Mouse (Mus musculus) MEL (cell line): Measurements from ENCODE around the gene Higd1a. TPM values are rescaled to one million over a fixed set of nuclear protein-coding genes. Genes with fewer than 3 reads are reported as not detected.

ENCODE experiments used
- DNase-seq: peaks from one replicate; pipeline ENCODE4 v3.0.0; 2011; ENCODE audit warnings: low read depth, low spot score
- H3K27ac ChIP-seq: 2 replicates; pipeline ENCODE4 v1.5.1; 2012; ENCODE audit warnings: low read depth, mild to moderate bottlenecking, control low read depth, low read length, moderate library complexity; ENCODE audit not compliant: control insufficient read depth
- H3K27me3 ChIP-seq, 2 experiments: fragments of 150-350 bp in 1 of 2; sonication (generic) in 1 of 2; 2 replicates each; pipeline ENCODE4 v1.6.1; 2012; ENCODE audit warnings: low read length in 2 of 2, mild to moderate bottlenecking in 2 of 2, improper control_type of control experiment in 1 of 2, moderate library complexity in 1 of 2; ENCODE audit not compliant: insufficient read depth in 2 of 2, control insufficient read depth in 1 of 2
- H3K36me3 ChIP-seq, 2 experiments: 2 replicates each; pipeline ENCODE4 v1.6.1; 2012 to 2014; ENCODE audit warnings: low read length in 2 of 2, improper control_type of control experiment in 1 of 2, inconsistent platforms in 1 of 2, mild to moderate bottlenecking in 1 of 2; ENCODE audit not compliant: insufficient read depth in 2 of 2, control insufficient read depth in 1 of 2
- H3K4me1 ChIP-seq, 2 experiments: fragments of 150-350 bp in 1 of 2; sonication (generic) in 1 of 2; 2 replicates each; pipeline ENCODE4 v1.6.1; 2012; ENCODE audit warnings: low read length in 2 of 2, improper control_type of control experiment in 1 of 2, mild to moderate bottlenecking in 1 of 2; ENCODE audit not compliant: insufficient read depth in 2 of 2, control insufficient read depth in 1 of 2
- H3K4me3 ChIP-seq, 2 experiments: fragments of 150-350 bp in 1 of 2; sonication (generic) in 1 of 2; 2 replicates each; pipeline ENCODE4 v1.5.1; 2012; ENCODE audit warnings: low read depth in 2 of 2, low read length in 2 of 2, mild to moderate bottlenecking in 2 of 2, moderate library complexity in 2 of 2, control low read depth in 1 of 2, improper control_type of control experiment in 1 of 2; ENCODE audit not compliant: control insufficient read depth in 1 of 2, insufficient read depth in 1 of 2
- H3K79me2 ChIP-seq: 2 replicates; pipeline ENCODE4 v1.6.1; 2012; ENCODE audit warnings: mild to moderate bottlenecking, low read length, moderate library complexity; ENCODE audit not compliant: control insufficient read depth, poor library complexity, insufficient read depth
- H3K9ac ChIP-seq: 2 replicates; pipeline ENCODE4 v1.6.1; 2012; ENCODE audit warnings: low read depth, mild to moderate bottlenecking, control low read depth, low read length, moderate library complexity; ENCODE audit not compliant: control insufficient read depth, poor library complexity, severe bottlenecking
- H3K9me3 ChIP-seq: fragments of 150-350 bp; sonication (generic); replicated peaks from 2 replicates; pipeline ENCODE4 v1.6.1; 2012; ENCODE audit warnings: mild to moderate bottlenecking, low read length, improper control_type of control experiment, moderate library complexity; ENCODE audit not compliant: insufficient read depth
- CHD1 ChIP-seq: IDR thresholded peaks from 2 replicates; pipeline ENCODE4 v1.6.1; 2012; ENCODE audit warnings: low read depth, mild to moderate bottlenecking, inconsistent platforms, low read length, improper control_type of control experiment
- CTCF ChIP-seq, 3 experiments: IDR thresholded peaks in 2 of 3; conservative IDR thresholded peaks in 1 of 3; 2 replicates each; pipeline ENCODE4 v1.5.1; 2011 to 2012; ENCODE audit warnings: low read length in 3 of 3, low read depth in 2 of 3, mild to moderate bottlenecking in 2 of 3, improper control_type of control experiment in 1 of 3, inconsistent platforms in 1 of 3, mixed read lengths in 1 of 3, moderate library complexity in 1 of 3; ENCODE audit not compliant: control insufficient read depth in 1 of 3, insufficient read depth in 1 of 3, poor library complexity in 1 of 3, severe bottlenecking in 1 of 3
- ELF1 ChIP-seq: IDR thresholded peaks from 2 replicates; pipeline ENCODE4 v1.6.1; 2014; ENCODE audit warnings: low read depth, mild to moderate bottlenecking, inconsistent platforms, low read length, improper control_type of control experiment, moderate library complexity
- EP300 ChIP-seq, 2 experiments: IDR thresholded peaks; 2 replicates each; pipeline ENCODE4 v1.6.1; 2011; ENCODE audit warnings: improper control_type of control experiment in 2 of 2, low read length in 2 of 2, low read depth in 1 of 2, mild to moderate bottlenecking in 1 of 2
- ETS1 ChIP-seq: IDR thresholded peaks from 2 replicates; pipeline ENCODE4 v1.6.1; 2012; ENCODE audit warnings: low read depth, mild to moderate bottlenecking, inconsistent platforms, low read length, improper control_type of control experiment, moderate library complexity
- HCFC1 ChIP-seq: IDR thresholded peaks from 2 replicates; pipeline ENCODE4 v1.6.1; 2012; ENCODE audit warnings: low read depth, mild to moderate bottlenecking, inconsistent platforms, low read length, improper control_type of control experiment, moderate library complexity
- MAX ChIP-seq: IDR thresholded peaks from 2 replicates; pipeline ENCODE4 v1.6.1; 2011; ENCODE audit warnings: low read length, improper control_type of control experiment
- MEF2A ChIP-seq: IDR thresholded peaks from 2 replicates; pipeline ENCODE4 v1.6.1; 2014; ENCODE audit warnings: low read depth, mild to moderate bottlenecking, inconsistent platforms, low read length, improper control_type of control experiment; ENCODE audit not compliant: poor library complexity, insufficient replicate concordance, severe bottlenecking; ENCODE audit errors: extremely low read depth
- MXI1 ChIP-seq: IDR thresholded peaks from 2 replicates; pipeline ENCODE4 v1.6.1; 2011; ENCODE audit warnings: mild to moderate bottlenecking, low read depth, low read length, improper control_type of control experiment
- MYB ChIP-seq: IDR thresholded peaks from 2 replicates; pipeline ENCODE4 v1.6.1; 2011; ENCODE audit warnings: mild to moderate bottlenecking, low read depth, low read length, improper control_type of control experiment
- NELFE ChIP-seq: IDR thresholded peaks from 2 replicates; pipeline ENCODE4 v1.6.1; 2011; ENCODE audit warnings: low read depth, low read length, improper control_type of control experiment
- NRF1 ChIP-seq: IDR thresholded peaks from 2 replicates; pipeline ENCODE4 v1.6.1; 2014; ENCODE audit warnings: low read depth, mild to moderate bottlenecking, inconsistent platforms, low read length, improper control_type of control experiment, moderate library complexity; ENCODE audit not compliant: poor library complexity, insufficient read depth, severe bottlenecking
- POLR2A ChIP-seq, 2 experiments: IDR thresholded peaks; 2 replicates each; pipeline ENCODE4 v1.6.1; 2011 to 2012; ENCODE audit warnings: low read length in 2 of 2, mild to moderate bottlenecking in 2 of 2, control low read depth in 1 of 2, improper control_type of control experiment in 1 of 2, low read depth in 1 of 2, moderate library complexity in 1 of 2; ENCODE audit not compliant: control insufficient read depth in 1 of 2, insufficient read depth in 1 of 2, poor library complexity in 1 of 2
- POLR2AphosphoS5 ChIP-seq: IDR thresholded peaks from 2 replicates; pipeline ENCODE4 v1.6.1; 2012; ENCODE audit warnings: low read depth, borderline replicate concordance, mild to moderate bottlenecking, inconsistent platforms, low read length, moderate library complexity, mixed read lengths
- RAD21 ChIP-seq: IDR thresholded peaks from 2 replicates; pipeline ENCODE4 v1.6.1; 2011; ENCODE audit warnings: mild to moderate bottlenecking, low read depth, low read length, improper control_type of control experiment
- RCOR1 ChIP-seq: IDR thresholded peaks from 2 replicates; pipeline ENCODE4 v1.6.1; 2012; ENCODE audit warnings: low read depth, mild to moderate bottlenecking, inconsistent platforms, low read length, improper control_type of control experiment
- SIN3A ChIP-seq: IDR thresholded peaks from 2 replicates; pipeline ENCODE4 v1.6.1; 2012; ENCODE audit warnings: low read length, improper control_type of control experiment, inconsistent platforms
- TAL1 ChIP-seq: IDR thresholded peaks from 2 replicates; pipeline ENCODE4 v1.6.1; 2012; ENCODE audit warnings: mild to moderate bottlenecking, inconsistent platforms, low read length, moderate library complexity, mixed read lengths
- TBP ChIP-seq: IDR thresholded peaks from 2 replicates; pipeline ENCODE4 v1.8.0; 2011; ENCODE audit warnings: low read depth, low read length, improper control_type of control experiment
- UBTF ChIP-seq: IDR thresholded peaks from 2 replicates; pipeline ENCODE4 v1.6.1; 2012; ENCODE audit warnings: low read depth, mild to moderate bottlenecking, inconsistent platforms, low read length, improper control_type of control experiment, moderate library complexity, borderline replicate concordance; ENCODE audit not compliant: insufficient read depth
- USF2 ChIP-seq, 2 experiments: IDR thresholded peaks; 2 replicates each; pipeline ENCODE4 v1.6.1; 2011 to 2012; ENCODE audit warnings: improper control_type of control experiment in 2 of 2, low read length in 2 of 2, borderline replicate concordance in 1 of 2, inconsistent platforms in 1 of 2, low read depth in 1 of 2, mild to moderate bottlenecking in 1 of 2; ENCODE audit not compliant: insufficient read depth in 1 of 2
- ZC3H11A ChIP-seq: IDR thresholded peaks from 2 replicates; pipeline ENCODE4 v1.6.1; 2012; ENCODE audit warnings: low read depth, mild to moderate bottlenecking, inconsistent platforms, low read length, improper control_type of control experiment
- ZKSCAN1 ChIP-seq: IDR thresholded peaks from 2 replicates; pipeline ENCODE4 v1.6.1; 2012; ENCODE audit warnings: low read depth, mild to moderate bottlenecking, inconsistent platforms, low read length, improper control_type of control experiment, moderate library complexity
- ZMIZ1 ChIP-seq: IDR thresholded peaks from 2 replicates; pipeline ENCODE4 v1.6.1; 2012; ENCODE audit warnings: low read depth, mild to moderate bottlenecking, inconsistent platforms, low read length, improper control_type of control experiment, moderate library complexity
- polyA plus RNA-seq, 2 experiments: library from polyadenylated mRNA; stranded (reverse) in 1 of 2; unstranded in 1 of 2; fragments of >175 nt in 1 of 2; fragments of >200 nt in 1 of 2; gene quantifications; 2 replicates each; pipeline versions ENCODE4 v1.2.1 to v1.2.4; 2012; ENCODE audit warnings: low replicate concordance in 2 of 2, low read depth in 1 of 2; ENCODE audit not compliant: insufficient read length in 2 of 2, insufficient read depth in 1 of 2, missing spikeins in 1 of 2
- total RNA-seq: library from RNA; depleted of rRNA; stranded (reverse); fragments of 300-350 nt; gene quantifications from 2 replicates; pipeline ENCODE4 v1.2.3, GENCODE M21; 2012

The Higd1a gene
- total and polyA plus RNA-seq, 3 experiments, result 142 to 177 TPM; not detected in 1

DNA sequence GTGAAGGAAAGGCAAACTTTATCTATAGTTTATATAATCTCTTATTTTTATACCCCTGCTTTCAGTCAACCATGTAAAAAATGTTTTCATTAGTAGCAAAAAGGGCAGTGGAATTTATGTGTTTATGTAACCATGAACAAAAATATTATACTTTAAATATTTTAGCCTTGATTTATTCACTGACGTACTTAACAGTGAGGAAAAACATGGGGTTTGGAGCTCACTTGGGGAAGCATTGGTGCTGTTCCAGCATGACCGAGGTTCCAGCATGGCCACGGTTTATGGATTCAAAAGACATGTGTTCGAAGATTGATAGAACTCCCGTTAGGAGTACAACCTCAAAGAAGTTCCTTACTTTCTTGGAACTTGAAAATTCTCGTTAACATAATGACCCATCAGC lies 10.1 kb upstream of the Higd1a start:
- Histone ChIP-seq H3K27me3 (peaks cover 3 to 6% of the 10 kb centered on the region in 2 experiments), H3K9me3 (no peaks in the 10 kb centered on the region), H3K79me2 (no peaks in the 10 kb centered on the region), H3K9ac (no peak overlapping the region), H3K4me3 (no peak overlapping the region), H3K4me1 (no peaks in the 10 kb centered on the region), H3K36me3 (no peaks in the 10 kb centered on the region), H3K27ac (no peak overlapping the region)
- no peak for DNase-seq
- no peak for TF ChIP-seq MAX
- no peak for TF ChIP-seq ZMIZ1
- no peak for TF ChIP-seq MXI1
- no peak for TF ChIP-seq CHD1
- TF ChIP-seq MYB, result no peak
- no peak for TF ChIP-seq RAD21
- no peak for TF ChIP-seq USF2 (IDR thresholded peaks at IDR 0.05; ENCODE audit: borderline replicate concordance in 1 of 2, insufficient read depth in 1 of 2, low read depth in 1 of 2, low read length in 2 of 2)
- no peak for TF ChIP-seq ZC3H11A
- TF ChIP-seq POLR2AphosphoS5, result no peak

DNA sequence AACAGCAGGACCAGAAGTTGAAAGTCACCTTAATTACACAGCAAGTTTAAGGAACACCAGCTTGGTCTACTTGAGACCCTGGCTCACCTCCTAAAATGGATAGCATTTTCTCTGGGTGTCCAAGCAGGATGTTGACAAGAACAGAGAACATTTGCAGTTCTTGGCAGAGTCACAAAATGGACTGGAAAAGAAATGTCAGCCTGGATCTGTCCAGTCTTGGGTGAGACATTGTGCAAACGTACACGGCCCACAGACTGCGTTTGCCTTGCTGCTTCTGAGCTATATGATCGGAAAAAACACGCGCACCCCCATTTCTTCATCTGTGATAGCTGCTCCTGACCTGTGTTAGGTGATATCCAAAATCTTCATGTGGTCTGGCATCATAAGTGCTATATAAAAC lies 9.5 kb upstream of the Higd1a start:
- DNase-seq, result no peak
- Histone ChIP-seq H3K36me3 (no peaks in the 10 kb centered on the region), H3K4me3 (no peak overlapping the region), H3K27ac (no peak overlapping the region), H3K27me3 (peaks cover 3 to 6% of the 10 kb centered on the region in 2 experiments), H3K4me1 (no peaks in the 10 kb centered on the region), H3K9ac (no peak overlapping the region), H3K9me3 (no peaks in the 10 kb centered on the region), H3K79me2 (no peaks in the 10 kb centered on the region)
- TF ChIP-seq UBTF, result no peak
- no peak for TF ChIP-seq POLR2A (IDR thresholded peaks at IDR 0.05; ENCODE audit: control insufficient read depth in 1 of 2, insufficient read depth in 1 of 2, low read depth in 1 of 2, low read length in 2 of 2, poor library complexity in 1 of 2)
- TF ChIP-seq TBP, result no peak
- no peak for TF ChIP-seq ZKSCAN1
- no peak for TF ChIP-seq MEF2A
- TF ChIP-seq ETS1, result no peak
- no peak for TF ChIP-seq ELF1
- no peak for TF ChIP-seq CHD1
- no peak for TF ChIP-seq SIN3A
- TF ChIP-seq NRF1, result no peak
- TF ChIP-seq EP300 (IDR thresholded peaks at IDR 0.05; ENCODE audit: low read depth in 1 of 2, low read length in 2 of 2), result no peak
- TF ChIP-seq HCFC1, result no peak
- no peak for TF ChIP-seq RCOR1
- TF ChIP-seq NELFE, result no peak
- TF ChIP-seq CTCF (IDR thresholded peaks at IDR 0.05 in 2 of 3, conservative IDR thresholded peaks at IDR 0.05 in 1 of 3; ENCODE audit: control insufficient read depth in 1 of 3, insufficient read depth in 1 of 3, low read depth in 2 of 3, low read length in 3 of 3, poor library complexity in 1 of 3, severe bottlenecking in 1 of 3), result no peak
- TF ChIP-seq TAL1, result no peak
- no peak for TF ChIP-seq USF2 (IDR thresholded peaks at IDR 0.05; ENCODE audit: borderline replicate concordance in 1 of 2, insufficient read depth in 1 of 2, low read depth in 1 of 2, low read length in 2 of 2)
